Mouse (Mus musculus) cortical plate, adult 2 months (tissue): Measurements from ENCODE around the gene Sgf29.

Experiments
- CTCF ChIP-seq: fragments of 200-500 bp; IDR thresholded peaks from 2 replicates; pipeline ENCODE4 v1.5.1; 2011; ENCODE audit warnings: mild to moderate bottlenecking, control low read depth, low read length; ENCODE audit not compliant: insufficient read depth; ENCODE audit errors: extremely low read depth
- POLR2A ChIP-seq: fragments of 200-500 bp; IDR thresholded peaks from 2 replicates; pipeline ENCODE4 v1.6.1; 2011; ENCODE audit warnings: mild to moderate bottlenecking, low read length, control low read depth; ENCODE audit not compliant: insufficient read depth; ENCODE audit errors: extremely low read depth

GRCm38 (mm10) chr7:126702861-126703756 lies 54.0 kb downstream of the Sgf29 start:
- TF ChIP-seq CTCF = no peak
- TF ChIP-seq POLR2A = no peak; the same call in 1 of the 2 replicates
